Mouse (Mus musculus) MEL (cell line): ENCODE results near the gene Vps9d1. TPM values are rescaled to one million over a fixed set of nuclear protein-coding genes. Genes with fewer than 3 reads are reported as not detected.

Experiments used
- DNase-seq: peaks from one replicate; pipeline ENCODE4 v3.0.0; 2011; ENCODE audit warnings: low read depth, low spot score
- H3K27ac ChIP-seq: 2 replicates; pipeline ENCODE4 v1.5.1; 2012; ENCODE audit warnings: low read depth, mild to moderate bottlenecking, control low read depth, low read length, moderate library complexity; ENCODE audit not compliant: control insufficient read depth
- H3K27me3 ChIP-seq, 2 experiments: fragments of 150-350 bp in 1 of 2; sonication (generic) in 1 of 2; 2 replicates each; pipeline ENCODE4 v1.6.1; 2012; ENCODE audit warnings: low read length in 2 of 2, mild to moderate bottlenecking in 2 of 2, improper control_type of control experiment in 1 of 2, moderate library complexity in 1 of 2; ENCODE audit not compliant: insufficient read depth in 2 of 2, control insufficient read depth in 1 of 2
- H3K36me3 ChIP-seq, 2 experiments: 2 replicates each; pipeline ENCODE4 v1.6.1; 2012 to 2014; ENCODE audit warnings: low read length in 2 of 2, improper control_type of control experiment in 1 of 2, inconsistent platforms in 1 of 2, mild to moderate bottlenecking in 1 of 2; ENCODE audit not compliant: insufficient read depth in 2 of 2, control insufficient read depth in 1 of 2
- H3K4me1 ChIP-seq, 2 experiments: fragments of 150-350 bp in 1 of 2; sonication (generic) in 1 of 2; 2 replicates each; pipeline ENCODE4 v1.6.1; 2012; ENCODE audit warnings: low read length in 2 of 2, improper control_type of control experiment in 1 of 2, mild to moderate bottlenecking in 1 of 2; ENCODE audit not compliant: insufficient read depth in 2 of 2, control insufficient read depth in 1 of 2
- H3K4me3 ChIP-seq, 2 experiments: fragments of 150-350 bp in 1 of 2; sonication (generic) in 1 of 2; 2 replicates each; pipeline ENCODE4 v1.5.1; 2012; ENCODE audit warnings: low read depth in 2 of 2, low read length in 2 of 2, mild to moderate bottlenecking in 2 of 2, moderate library complexity in 2 of 2, control low read depth in 1 of 2, improper control_type of control experiment in 1 of 2; ENCODE audit not compliant: control insufficient read depth in 1 of 2, insufficient read depth in 1 of 2
- H3K79me2 ChIP-seq: 2 replicates; pipeline ENCODE4 v1.6.1; 2012; ENCODE audit warnings: mild to moderate bottlenecking, low read length, moderate library complexity; ENCODE audit not compliant: control insufficient read depth, poor library complexity, insufficient read depth
- H3K9ac ChIP-seq: 2 replicates; pipeline ENCODE4 v1.6.1; 2012; ENCODE audit warnings: low read depth, mild to moderate bottlenecking, control low read depth, low read length, moderate library complexity; ENCODE audit not compliant: control insufficient read depth, poor library complexity, severe bottlenecking
- H3K9me3 ChIP-seq: fragments of 150-350 bp; sonication (generic); replicated peaks from 2 replicates; pipeline ENCODE4 v1.6.1; 2012; ENCODE audit warnings: mild to moderate bottlenecking, low read length, improper control_type of control experiment, moderate library complexity; ENCODE audit not compliant: insufficient read depth
- CHD1 ChIP-seq: IDR thresholded peaks from 2 replicates; pipeline ENCODE4 v1.6.1; 2012; ENCODE audit warnings: low read depth, mild to moderate bottlenecking, inconsistent platforms, low read length, improper control_type of control experiment
- CTCF ChIP-seq, 3 experiments: IDR thresholded peaks in 2 of 3; conservative IDR thresholded peaks in 1 of 3; 2 replicates each; pipeline ENCODE4 v1.5.1; 2011 to 2012; ENCODE audit warnings: low read length in 3 of 3, low read depth in 2 of 3, mild to moderate bottlenecking in 2 of 3, improper control_type of control experiment in 1 of 3, inconsistent platforms in 1 of 3, mixed read lengths in 1 of 3, moderate library complexity in 1 of 3; ENCODE audit not compliant: control insufficient read depth in 1 of 3, insufficient read depth in 1 of 3, poor library complexity in 1 of 3, severe bottlenecking in 1 of 3
- ETS1 ChIP-seq: IDR thresholded peaks from 2 replicates; pipeline ENCODE4 v1.6.1; 2012; ENCODE audit warnings: low read depth, mild to moderate bottlenecking, inconsistent platforms, low read length, improper control_type of control experiment, moderate library complexity
- GABPA ChIP-seq: IDR thresholded peaks from 2 replicates; pipeline ENCODE4 v1.6.1; 2012; ENCODE audit warnings: low read depth, mild to moderate bottlenecking, inconsistent platforms, low read length, improper control_type of control experiment, moderate library complexity
- MAFK ChIP-seq: IDR thresholded peaks from 2 replicates; pipeline ENCODE4 v1.6.1; 2011; ENCODE audit warnings: low read depth, mild to moderate bottlenecking, low read length, improper control_type of control experiment, borderline replicate concordance
- MAX ChIP-seq: IDR thresholded peaks from 2 replicates; pipeline ENCODE4 v1.6.1; 2011; ENCODE audit warnings: low read length, improper control_type of control experiment
- MAZ ChIP-seq: IDR thresholded peaks from 2 replicates; pipeline ENCODE4 v1.6.1; 2012; ENCODE audit warnings: low read depth, mild to moderate bottlenecking, inconsistent platforms, low read length, improper control_type of control experiment
- NELFE ChIP-seq: IDR thresholded peaks from 2 replicates; pipeline ENCODE4 v1.6.1; 2011; ENCODE audit warnings: low read depth, low read length, improper control_type of control experiment
- NRF1 ChIP-seq: IDR thresholded peaks from 2 replicates; pipeline ENCODE4 v1.6.1; 2014; ENCODE audit warnings: low read depth, mild to moderate bottlenecking, inconsistent platforms, low read length, improper control_type of control experiment, moderate library complexity; ENCODE audit not compliant: poor library complexity, insufficient read depth, severe bottlenecking
- POLR2AphosphoS2 ChIP-seq: IDR thresholded peaks from 2 replicates; pipeline ENCODE4 v1.6.1; 2011; ENCODE audit warnings: low read length, improper control_type of control experiment
- POLR2AphosphoS5 ChIP-seq: IDR thresholded peaks from 2 replicates; pipeline ENCODE4 v1.6.1; 2012; ENCODE audit warnings: low read depth, borderline replicate concordance, mild to moderate bottlenecking, inconsistent platforms, low read length, moderate library complexity, mixed read lengths
- RAD21 ChIP-seq: IDR thresholded peaks from 2 replicates; pipeline ENCODE4 v1.6.1; 2011; ENCODE audit warnings: mild to moderate bottlenecking, low read depth, low read length, improper control_type of control experiment
- RCOR1 ChIP-seq: IDR thresholded peaks from 2 replicates; pipeline ENCODE4 v1.6.1; 2012; ENCODE audit warnings: low read depth, mild to moderate bottlenecking, inconsistent platforms, low read length, improper control_type of control experiment
- SIN3A ChIP-seq: IDR thresholded peaks from 2 replicates; pipeline ENCODE4 v1.6.1; 2012; ENCODE audit warnings: low read length, improper control_type of control experiment, inconsistent platforms
- SMC3 ChIP-seq: IDR thresholded peaks from 2 replicates; pipeline ENCODE4 v1.6.1; 2011; ENCODE audit warnings: low read depth, low read length, improper control_type of control experiment
- TAL1 ChIP-seq: IDR thresholded peaks from 2 replicates; pipeline ENCODE4 v1.6.1; 2012; ENCODE audit warnings: mild to moderate bottlenecking, inconsistent platforms, low read length, moderate library complexity, mixed read lengths
- TCF12 ChIP-seq: IDR thresholded peaks from 2 replicates; pipeline ENCODE4 v1.6.1; 2014; ENCODE audit warnings: low read depth, mild to moderate bottlenecking, inconsistent platforms, low read length, improper control_type of control experiment, moderate library complexity
- UBTF ChIP-seq: IDR thresholded peaks from 2 replicates; pipeline ENCODE4 v1.6.1; 2012; ENCODE audit warnings: low read depth, mild to moderate bottlenecking, inconsistent platforms, low read length, improper control_type of control experiment, moderate library complexity, borderline replicate concordance; ENCODE audit not compliant: insufficient read depth
- ZC3H11A ChIP-seq: IDR thresholded peaks from 2 replicates; pipeline ENCODE4 v1.6.1; 2012; ENCODE audit warnings: low read depth, mild to moderate bottlenecking, inconsistent platforms, low read length, improper control_type of control experiment
- ZKSCAN1 ChIP-seq: IDR thresholded peaks from 2 replicates; pipeline ENCODE4 v1.6.1; 2012; ENCODE audit warnings: low read depth, mild to moderate bottlenecking, inconsistent platforms, low read length, improper control_type of control experiment, moderate library complexity
- polyA plus RNA-seq, 2 experiments: library from polyadenylated mRNA; stranded (reverse) in 1 of 2; unstranded in 1 of 2; fragments of >175 nt in 1 of 2; fragments of >200 nt in 1 of 2; gene quantifications; 2 replicates each; pipeline versions ENCODE4 v1.2.1 to v1.2.4; 2012; ENCODE audit warnings: low replicate concordance in 2 of 2, low read depth in 1 of 2; ENCODE audit not compliant: insufficient read length in 2 of 2, insufficient read depth in 1 of 2, missing spikeins in 1 of 2
- total RNA-seq: library from RNA; depleted of rRNA; stranded (reverse); fragments of 300-350 nt; gene quantifications from 2 replicates; pipeline ENCODE4 v1.2.3, GENCODE M21; 2012

Vps9d1 gene
- total and polyA plus RNA-seq, 3 experiments = 4.4 to 12.2 TPM; not detected in 1

DNA sequence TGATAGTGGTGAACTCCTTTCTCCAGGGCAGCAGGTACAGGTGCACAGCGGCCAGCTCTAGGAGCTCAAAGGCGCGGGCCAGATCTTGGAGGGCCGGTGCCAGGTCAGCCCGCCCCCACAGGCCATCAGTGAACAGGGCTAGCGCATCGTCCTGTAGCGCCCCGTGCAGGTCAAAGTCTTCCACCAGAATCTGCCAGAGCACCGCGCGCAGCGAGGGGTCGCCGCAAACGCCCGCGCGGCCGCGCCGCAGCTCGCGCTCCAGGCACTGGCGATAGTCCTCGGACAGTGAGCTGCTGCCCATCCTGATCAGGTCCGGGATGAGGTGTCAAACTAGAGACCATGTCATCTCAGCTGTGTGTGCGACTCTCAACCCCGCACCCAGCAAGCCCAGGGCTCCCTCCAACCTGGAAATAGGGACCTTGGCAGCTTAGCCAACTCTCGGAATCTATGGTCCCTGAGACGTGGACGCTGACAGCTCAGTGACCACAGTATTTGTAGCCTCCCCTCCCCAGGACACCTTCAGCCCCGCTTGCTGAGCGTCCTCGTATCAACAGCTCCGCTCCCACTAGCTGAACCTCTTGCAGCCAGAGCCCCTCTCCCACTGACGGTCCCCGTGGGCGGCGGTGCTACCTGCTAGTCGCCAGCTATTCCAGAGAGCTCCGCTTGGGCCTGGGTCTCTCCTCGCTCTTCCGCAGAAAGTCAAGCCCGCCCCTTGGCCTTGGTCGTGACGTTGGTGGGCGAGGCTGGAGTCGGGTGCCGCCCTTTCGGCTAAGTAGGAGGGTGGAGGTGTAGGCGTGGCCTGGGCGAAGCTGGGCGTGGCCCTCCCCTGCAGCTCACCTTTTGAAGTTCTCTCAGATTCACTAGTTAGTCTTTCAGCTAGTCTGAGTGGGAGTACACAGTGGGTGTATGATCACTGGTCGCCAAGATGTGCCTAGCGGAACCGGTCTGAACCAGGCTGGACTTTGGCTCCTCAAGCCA, 18.3 kb downstream of the Vps9d1 start, which contains the start of gene Spata2l (continued):
- no peak for TF ChIP-seq ETS1
- TF ChIP-seq ZC3H11A = no peak
- TF ChIP-seq SIN3A = peak; percentile 50; the same call in 1 of the 2 replicates
- TF ChIP-seq SMC3 = no peak
- no peak for TF ChIP-seq MAZ

DNA sequence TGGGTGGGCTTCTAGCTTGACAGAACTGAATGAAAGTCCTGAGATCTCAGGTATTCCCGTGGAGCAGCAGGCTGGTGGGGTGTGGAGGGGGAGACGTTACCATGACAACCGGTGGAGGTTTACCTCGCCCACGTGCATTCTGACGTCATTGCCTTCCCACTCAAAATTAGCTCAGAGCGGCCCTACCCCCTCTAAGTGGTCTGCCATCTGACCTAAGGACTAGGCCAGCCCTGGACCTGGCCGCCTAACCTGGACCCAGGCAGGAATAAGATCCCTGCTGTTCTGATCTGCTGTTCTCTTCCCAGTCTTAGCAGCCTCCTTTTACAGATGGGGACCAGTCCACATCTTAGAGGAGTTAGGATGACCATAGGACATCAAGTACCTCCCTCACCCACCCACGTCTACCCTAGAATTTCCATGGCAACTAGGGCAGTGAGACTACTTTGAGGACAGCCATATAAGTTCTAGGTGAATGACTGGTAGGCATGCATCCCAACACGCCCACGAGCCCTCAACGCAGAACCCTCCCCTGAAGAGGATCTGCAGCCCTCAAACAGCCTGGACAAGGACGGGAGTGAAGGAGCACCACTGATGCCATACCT, 19.1 kb downstream of the Vps9d1 start:
- H3K27me3 ChIP-seq = no peaks in the 10 kb centered on the region; a peak in 1 of 4 replicates
- TF ChIP-seq ZKSCAN1 = no peak
- no peak for TF ChIP-seq RAD21
- TF ChIP-seq POLR2AphosphoS2 = 0 out of 2 replicates have a peak, but pooled peaks have one; percentile 6
- no peak for DNase-seq
- H3K9ac ChIP-seq = no peak overlapping the region
- H3K4me1 ChIP-seq = peaks cover 0 to 9% of the 10 kb centered on the region in 2 experiments; a peak in 1 of 4 replicates
- H3K4me3 ChIP-seq = peak overlapping the region; percentile 78 to 90; a peak in 3 of 4 replicates
- no peaks in the 10 kb centered on the region; a peak in 1 of 4 replicates for H3K36me3 ChIP-seq
- no peak overlapping the region for H3K27ac ChIP-seq
- H3K9me3 ChIP-seq = no peaks in the 10 kb centered on the region
- no peaks in the 10 kb centered on the region; the same call in 1 of the 2 replicates for H3K79me2 ChIP-seq

DNA sequence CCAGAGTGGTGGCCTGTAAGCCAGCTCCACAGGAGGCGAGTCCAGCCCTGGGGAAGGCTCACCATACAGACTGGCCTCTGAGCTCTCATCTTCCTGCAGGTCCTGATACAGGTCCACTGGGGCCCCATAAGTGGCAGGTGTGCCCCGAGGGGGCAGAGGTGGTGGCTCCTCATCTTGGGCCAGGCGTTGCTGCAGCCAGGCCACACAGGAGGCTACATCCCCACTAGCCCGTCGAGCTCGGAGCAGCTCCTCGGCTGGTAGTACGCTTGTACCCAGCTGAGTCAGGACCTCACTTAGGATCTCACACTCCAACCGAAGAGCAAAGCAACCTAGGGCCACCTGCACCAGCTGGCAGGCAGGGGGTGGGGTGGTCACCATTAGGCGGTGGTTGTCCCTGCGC, 20.4 kb downstream of the Vps9d1 start:
- Histone ChIP-seq H3K27me3 (no peaks in the 10 kb centered on the region; a peak in 1 of 4 replicates), H3K36me3 (no peaks in the 10 kb centered on the region; a peak in 1 of 4 replicates)
- DNase-seq = no peak

More for the DNA sequence above, 20.4 kb downstream of the Vps9d1 start:
- TF ChIP-seq SIN3A = no peak
- TF ChIP-seq UBTF = no peak
- no peak for TF ChIP-seq GABPA
- TF ChIP-seq RCOR1 = no peak
- TF ChIP-seq MAX = no peak
- no peak for TF ChIP-seq POLR2AphosphoS2
- TF ChIP-seq MAFK = no peak
- TF ChIP-seq RAD21 = no peak
- no peak for TF ChIP-seq TCF12
- TF ChIP-seq CHD1 = no peak
- no peak for TF ChIP-seq CTCF (IDR thresholded peaks at IDR 0.05 in 2 of 3, conservative IDR thresholded peaks at IDR 0.05 in 1 of 3; ENCODE audit: control insufficient read depth in 1 of 3, insufficient read depth in 1 of 3, low read depth in 2 of 3, low read length in 3 of 3, poor library complexity in 1 of 3, severe bottlenecking in 1 of 3)
- TF ChIP-seq NRF1 = no peak
- TF ChIP-seq TAL1 = no peak
- no peak for TF ChIP-seq NELFE
- no peak for TF ChIP-seq POLR2AphosphoS5
- Histone ChIP-seq H3K27ac (no peak overlapping the region), H3K9ac (no peak overlapping the region), H3K9me3 (no peaks in the 10 kb centered on the region), H3K4me1 (peaks cover 0 to 9% of the 10 kb centered on the region in 2 experiments; a peak in 1 of 4 replicates), H3K79me2 (no peaks in the 10 kb centered on the region; the same call in 1 of the 2 replicates), H3K4me3 (no peak overlapping the region)
